Mouse (Mus musculus): ENCODE data around the gene Ikzf4.

Ikzf4 gene

GRCm38 (mm10) chr10:128645111-128646011 is at the start of gene Ikzf4:
Gene Ikzf4, minus strand, starts transcription at chr10:128645991.
- DNase-seq = peak; percentile 48

- no peak for DNase-seq
These were observed 49.7 kb upstream of the Ikzf4 start for GRCm38 (mm10) chr10:128695411-128695991.

GRCm38 (mm10) chr10:128674469-128675008 is 28.7 kb upstream of the Ikzf4 start:
- no peak for DNase-seq

- DNase-seq = peak; percentile 87
These were observed 28.1 kb upstream of the Ikzf4 start, which contains the start of gene Suox for GRCm38 (mm10) chr10:128673763-128674468. Gene Suox, minus strand, starts transcription at chr10:128674073.

GRCm38 (mm10) chr10:128671148-128671547 is 25.4 kb upstream of the Ikzf4 start:
- no peak for DNase-seq

- peak; percentile 74 for DNase-seq
These were observed 23.2 kb upstream of the Ikzf4 start for GRCm38 (mm10) chr10:128668790-128669672.

GRCm38 (mm10) chr10:128665806-128666205 is 20.0 kb upstream of the Ikzf4 start:
- no peak for DNase-seq

GRCm38 (mm10) chr10:128665307-128665706 is 19.5 kb upstream of the Ikzf4 start:
- DNase-seq = no peak

GRCm38 (mm10) chr10:128664808-128665207 is 19.0 kb upstream of the Ikzf4 start:
- DNase-seq = no peak

GRCm38 (mm10) chr10:128663441-128664220 is 17.8 kb upstream of the Ikzf4 start:
- DNase-seq = no peak

GRCm38 (mm10) chr10:128662465-128662864 is 16.7 kb upstream of the Ikzf4 start:
- no peak for DNase-seq

- DNase-seq = no peak
These were observed 13.7 kb upstream of the Ikzf4 start for GRCm38 (mm10) chr10:128659490-128659889.

GRCm38 (mm10) chr10:128657844-128658243 is 12.1 kb upstream of the Ikzf4 start:
- no peak for DNase-seq

GRCm38 (mm10) chr10:128656731-128657130 is 10.9 kb upstream of the Ikzf4 start:
- no peak for DNase-seq

GRCm38 (mm10) chr10:128655254-128655653 is 9.5 kb upstream of the Ikzf4 start:
- DNase-seq = no peak

- DNase-seq = no peak
These were observed 8.1 kb upstream of the Ikzf4 start for GRCm38 (mm10) chr10:128653866-128654265.

GRCm38 (mm10) chr10:128646139-128647089 is 623 bp upstream of the Ikzf4 start:
- DNase-seq = peak; percentile 23

GRCm38 (mm10) chr10:128642749-128643148 is 3.0 kb downstream of the Ikzf4 start:
- no peak for DNase-seq

- DNase-seq = no peak
These were observed 3.9 kb downstream of the Ikzf4 start for GRCm38 (mm10) chr10:128641871-128642270.

- DNase-seq = no peak
These were observed 4.9 kb downstream of the Ikzf4 start for GRCm38 (mm10) chr10:128640891-128641290.

Data from right cerebral cortex, adult 18-20 months (tissue).